Mouse (Mus musculus) cortical plate, adult 2 months (tissue): ENCODE measurements around the gene Wrap53.

Experiments
- CTCF ChIP-seq: fragments of 200-500 bp; IDR thresholded peaks from 2 replicates; pipeline ENCODE4 v1.5.1; 2011; ENCODE audit warnings: mild to moderate bottlenecking, control low read depth, low read length; ENCODE audit not compliant: insufficient read depth; ENCODE audit errors: extremely low read depth
- POLR2A ChIP-seq: fragments of 200-500 bp; IDR thresholded peaks from 2 replicates; pipeline ENCODE4 v1.6.1; 2011; ENCODE audit warnings: mild to moderate bottlenecking, low read length, control low read depth; ENCODE audit not compliant: insufficient read depth; ENCODE audit errors: extremely low read depth

GRCm38 (mm10) chr11:69559183-69559582 lies 20.9 kb downstream of the Wrap53 start:
- no peak for TF ChIP-seq CTCF
- TF ChIP-seq POLR2A, result no peak
